ENCODE assay signal across 8 mouse cellular contexts in genomic region chr5:24733134-24733533, GRCm38 (mm10). TPM values are rescaled to one million over a fixed set of nuclear protein-coding genes. Genes with fewer than 3 reads are reported as not detected.
DNase-seq lines count a peak whose midpoint lies in the region; ATAC-seq and TF ChIP-seq lines count a peak whose summit lies in the region.

No protein-coding gene starts in this region.

- no peak overlapping the region for H3K4me3 ChIP-seq in lung, adult 2 months (replicated peaks; ENCODE audit: extremely low read depth, low read depth, low read length)
- no peak overlapping the region for H3K4me3 ChIP-seq in forebrain, embryonic 14.5 days (ENCODE audit: low read depth, low read length)
- H3K4me3 ChIP-seq in limb, embryonic 10.5 days, result peak overlapping the region; percentile 15; the same call in 1 of the 2 replicates
- H3K4me3 ChIP-seq in stomach, embryonic 15.5 days (replicated peaks), result no peak overlapping the region

- ATAC-seq in forebrain, embryonic 14.5 days, result no peak
- peak; percentile 53; the same call in 1 of the 2 replicates for ATAC-seq in stomach, embryonic 15.5 days (ENCODE audit: insufficient read depth, low FRiP score, low read depth)
- no peak for ATAC-seq in monocyte, adult 5-6 weeks (replicated peaks; ENCODE audit: insufficient number of reproducible peaks, low FRiP score, low TSS enrichment, poor library complexity, severe bottlenecking)

- no peaks in the 10 kb centered on the region for H3K9me3 ChIP-seq in forebrain, embryonic 14.5 days (replicated peaks; ENCODE audit: control insufficient read depth, low read length)
- H3K9me3 ChIP-seq in limb, embryonic 10.5 days (replicated peaks), result no peaks in the 10 kb centered on the region
- H3K9me3 ChIP-seq in stomach, embryonic 15.5 days, result no peaks in the 10 kb centered on the region

- no peaks in the 10 kb centered on the region for H3K36me3 ChIP-seq in forebrain, embryonic 14.5 days (ENCODE audit: control insufficient read depth, insufficient read depth, low read length)
- peaks cover under 1% of the 10 kb centered on the region; the same call in 1 of the 2 replicates for H3K36me3 ChIP-seq in limb, embryonic 10.5 days
- H3K36me3 ChIP-seq in stomach, embryonic 15.5 days, result no peaks in the 10 kb centered on the region

- peak; percentile 55 to 59 for DNase-seq in lung, adult 18-20 months
- no peak for DNase-seq in lung, adult 2 months
- peak; percentile 48 for DNase-seq in forebrain, embryonic 14.5 days (ENCODE audit: low spot score)
- DNase-seq in limb, embryonic 10.5 days (ENCODE audit: low spot score), result peak; percentile 77
- no peak for DNase-seq in right cerebral cortex, postnatal 4 days
- no peak for DNase-seq in spleen, postnatal 10 days (ENCODE audit: low spot score in 2 of 2)

- WGBS in lung, adult 2 months, result 24% methylated on average over 8 of the region's 8 CpGs
- WGBS in forebrain, embryonic 14.5 days, result under 1% methylated on average over 8 of the region's 8 CpGs
- WGBS in limb, embryonic 10.5 days, result 5% methylated on average over 8 of the region's 8 CpGs
- 5% methylated on average over 8 of the region's 8 CpGs for WGBS in stomach, embryonic 15.5 days

- no peak for TF ChIP-seq POLR2A in lung, adult 2 months (IDR thresholded peaks at IDR 0.05; ENCODE audit: borderline replicate concordance, extremely low read depth, low read depth, low read length)

- TF ChIP-seq CTCF in lung, adult 2 months (IDR thresholded peaks at IDR 0.05; ENCODE audit: insufficient read depth, low read length), result no peak

- no peak overlapping the region for H3K9ac ChIP-seq in forebrain, embryonic 14.5 days (ENCODE audit: low read length)
- H3K9ac ChIP-seq in stomach, embryonic 15.5 days, result no peak overlapping the region

- H3K4me1 ChIP-seq in lung, adult 2 months (ENCODE audit: control insufficient read depth, insufficient read depth, low read length), result peaks cover 6% of the 10 kb centered on the region; the same call in 1 of the 2 replicates
- H3K4me1 ChIP-seq in forebrain, embryonic 14.5 days (ENCODE audit: control insufficient read depth, insufficient read depth, low read length), result peaks cover 6% of the 10 kb centered on the region
- H3K4me1 ChIP-seq in limb, embryonic 10.5 days, result peaks cover 52% of the 10 kb centered on the region
- peaks cover 17% of the 10 kb centered on the region for H3K4me1 ChIP-seq in stomach, embryonic 15.5 days

- H3K27me3 ChIP-seq in forebrain, embryonic 14.5 days (replicated peaks; ENCODE audit: control insufficient read depth, insufficient read depth, low read length), result peaks cover 29% of the 10 kb centered on the region
- peaks cover 17% of the 10 kb centered on the region; the same call in 1 of the 2 replicates for H3K27me3 ChIP-seq in limb, embryonic 10.5 days (ENCODE audit: low read depth, poor library complexity, severe bottlenecking)
- H3K27me3 ChIP-seq in stomach, embryonic 15.5 days (replicated peaks), result no peaks in the 10 kb centered on the region

- H3K27ac ChIP-seq in forebrain, embryonic 14.5 days (ENCODE audit: low read depth, low read length), result no peak overlapping the region
- peak overlapping the region; percentile 72 for H3K27ac ChIP-seq in limb, embryonic 10.5 days
- H3K27ac ChIP-seq in stomach, embryonic 15.5 days, result 0 out of 2 replicates have a peak overlapping the region, but pooled peaks have one; percentile 17

- no peak overlapping the region for H3K4me2 ChIP-seq in forebrain, embryonic 14.5 days (ENCODE audit: low read length)
- 0 out of 2 replicates have a peak overlapping the region, but pooled peaks have one; percentile 5 for H3K4me2 ChIP-seq in stomach, embryonic 15.5 days

RNA-seq across cellular contexts. Expression of gene Wdr86, which starts 2.6 kb away (rescaled TPM):
- polyA plus RNA-seq in lung, adult 2 months (2012; rRNA removed), result 2.6 and 3.4 TPM in 2 replicates
- polyA plus RNA-seq in forebrain, embryonic 14.5 days (2014; fragmentation: Nextera tagmentation; extraction: Ambion mirVana), result 6.1 and 6.4 TPM in 2 replicates
- 28.7 and 41.7 TPM in 2 replicates for polyA plus RNA-seq in limb, embryonic 10.5 days (2016; fragmentation: Nextera tagmentation; extraction: Ambion mirVana)
- 14.3 and 15.1 TPM in 2 replicates for polyA plus RNA-seq in stomach, embryonic 15.5 days (2015; fragmentation: Nextera tagmentation; extraction: Ambion mirVana)
- total RNA-seq in monocyte, adult 5-6 weeks (2017), result 0.21 to 1.6 TPM in 2 of 3 replicates, not detected in the other

RNA-seq across cellular contexts. Expression of gene Crygn, which starts 24.7 kb away (rescaled TPM):
- polyA plus RNA-seq in lung, adult 2 months (2012; rRNA removed), result 0.27 and 0.28 TPM in 2 replicates
- 1.8 TPM in 1 of 2 replicates, not detected in the other for polyA plus RNA-seq in forebrain, embryonic 14.5 days (2014; fragmentation: Nextera tagmentation; extraction: Ambion mirVana)
- polyA plus RNA-seq in limb, embryonic 10.5 days (2016; fragmentation: Nextera tagmentation; extraction: Ambion mirVana), result 0.79 and 1.1 TPM in 2 replicates
- 1.6 and 1.7 TPM in 2 replicates for polyA plus RNA-seq in stomach, embryonic 15.5 days (2015; fragmentation: Nextera tagmentation; extraction: Ambion mirVana)
- 21.0 TPM in 1 of 3 replicates, not detected in the others for total RNA-seq in monocyte, adult 5-6 weeks (2017)

RNA-seq across cellular contexts. Expression of gene Nub1, which starts 47.8 kb away (rescaled TPM):
- polyA plus RNA-seq in lung, adult 2 months (2012; rRNA removed), result 49.0 and 59.9 TPM in 2 replicates
- 59.8 and 65.3 TPM in 2 replicates for polyA plus RNA-seq in forebrain, embryonic 14.5 days (2014; fragmentation: Nextera tagmentation; extraction: Ambion mirVana)
- polyA plus RNA-seq in limb, embryonic 10.5 days (2016; fragmentation: Nextera tagmentation; extraction: Ambion mirVana), result 23.7 and 26.9 TPM in 2 replicates
- polyA plus RNA-seq in stomach, embryonic 15.5 days (2015; fragmentation: Nextera tagmentation; extraction: Ambion mirVana), result 26.7 and 31.5 TPM in 2 replicates
- total RNA-seq in monocyte, adult 5-6 weeks (2017), result 108 to 119 TPM (median 113 TPM) in 3 replicates

Comparison
In these comparisons a context has a peak if more than half of its experiments do, and no peak if none do; other contexts are left out.
1. DNase-seq: peak in lung, adult 18-20 months (2 of 2), forebrain, embryonic 14.5 days (single experiment) and limb, embryonic 10.5 days (single experiment); none in lung, adult 2 months (single experiment), right cerebral cortex, postnatal 4 days (single experiment) and spleen, postnatal 10 days (0 of 2).